Mouse (Mus musculus): Measurements from ENCODE around the gene Slc35f2. TPM values are rescaled to one million over a fixed set of nuclear protein-coding genes. Genes with fewer than 3 reads are reported as not detected.

Gene Slc35f2
- polyA plus RNA-seq, 1 experiment: 13.9 TPM

- Histone ChIP-seq H3K4me3 (ENCODE audit: control insufficient read depth, low read depth, low read length) (no peak overlapping the region), H3K36me3 (ENCODE audit: control insufficient read depth, insufficient read depth, low read length) (no peaks in the 10 kb centered on the region), H3K27ac (ENCODE audit: control insufficient read depth, insufficient read depth, low read depth, low read length) (no peak overlapping the region), H3K27me3 (ENCODE audit: control insufficient read depth, insufficient read depth, low read length) (no peaks in the 10 kb centered on the region), H3K4me1 (ENCODE audit: control insufficient read depth, insufficient read depth, low read length) (no peaks in the 10 kb centered on the region)
- TF ChIP-seq POLR2A (IDR thresholded peaks at IDR 0.05; ENCODE audit: control insufficient read depth, low read depth, low read length): no peak
- no peak for TF ChIP-seq CTCF (IDR thresholded peaks at IDR 0.05; ENCODE audit: control insufficient read depth, insufficient read depth, insufficient replicate concordance, low read depth, low read length)
These were observed 24.0 kb downstream of the Slc35f2 start for GRCm38 (mm10) chr9:53795351-53795750.

GRCm38 (mm10) chr9:53796386-53796785 lies 25.0 kb downstream of the Slc35f2 start:
- Histone ChIP-seq H3K27me3 (ENCODE audit: control insufficient read depth, insufficient read depth, low read length) (no peaks in the 10 kb centered on the region), H3K4me1 (ENCODE audit: control insufficient read depth, insufficient read depth, low read length) (no peaks in the 10 kb centered on the region), H3K36me3 (ENCODE audit: control insufficient read depth, insufficient read depth, low read length) (no peaks in the 10 kb centered on the region), H3K27ac (ENCODE audit: control insufficient read depth, insufficient read depth, low read depth, low read length) (no peak overlapping the region), H3K4me3 (ENCODE audit: control insufficient read depth, low read depth, low read length) (no peak overlapping the region)
- TF ChIP-seq POLR2A (IDR thresholded peaks at IDR 0.05; ENCODE audit: control insufficient read depth, low read depth, low read length) (no peak), CTCF (IDR thresholded peaks at IDR 0.05; ENCODE audit: control insufficient read depth, insufficient read depth, insufficient replicate concordance, low read depth, low read length) (no peak)

- no peaks in the 10 kb centered on the region for H3K36me3 ChIP-seq (ENCODE audit: control insufficient read depth, insufficient read depth, low read length)
- no peak overlapping the region for H3K27ac ChIP-seq (ENCODE audit: control insufficient read depth, insufficient read depth, low read depth, low read length)
- H3K4me1 ChIP-seq (ENCODE audit: control insufficient read depth, insufficient read depth, low read length): no peaks in the 10 kb centered on the region
- TF ChIP-seq CTCF (IDR thresholded peaks at IDR 0.05; ENCODE audit: control insufficient read depth, insufficient read depth, insufficient replicate concordance, low read depth, low read length) (no peak), POLR2A (IDR thresholded peaks at IDR 0.05; ENCODE audit: control insufficient read depth, low read depth, low read length) (no peak)
- H3K4me3 ChIP-seq (ENCODE audit: control insufficient read depth, low read depth, low read length): no peak overlapping the region
- H3K27me3 ChIP-seq (ENCODE audit: control insufficient read depth, insufficient read depth, low read length): no peaks in the 10 kb centered on the region
These were observed 25.8 kb downstream of the Slc35f2 start for GRCm38 (mm10) chr9:53797141-53797540.

- H3K4me3 ChIP-seq (ENCODE audit: control insufficient read depth, low read depth, low read length): no peak overlapping the region
- no peaks in the 10 kb centered on the region for H3K36me3 ChIP-seq (ENCODE audit: control insufficient read depth, insufficient read depth, low read length)
- no peaks in the 10 kb centered on the region for H3K27me3 ChIP-seq (ENCODE audit: control insufficient read depth, insufficient read depth, low read length)
- no peaks in the 10 kb centered on the region for H3K4me1 ChIP-seq (ENCODE audit: control insufficient read depth, insufficient read depth, low read length)
- TF ChIP-seq CTCF (IDR thresholded peaks at IDR 0.05; ENCODE audit: control insufficient read depth, insufficient read depth, insufficient replicate concordance, low read depth, low read length) (no peak), POLR2A (IDR thresholded peaks at IDR 0.05; ENCODE audit: control insufficient read depth, low read depth, low read length) (no peak)
- no peak overlapping the region for H3K27ac ChIP-seq (ENCODE audit: control insufficient read depth, insufficient read depth, low read depth, low read length)
These were observed 31.6 kb downstream of the Slc35f2 start for GRCm38 (mm10) chr9:53802921-53803320.

- Histone ChIP-seq H3K36me3 (ENCODE audit: control insufficient read depth, insufficient read depth, low read length) (no peaks in the 10 kb centered on the region), H3K4me3 (ENCODE audit: control insufficient read depth, low read depth, low read length) (no peak overlapping the region), H3K4me1 (ENCODE audit: control insufficient read depth, insufficient read depth, low read length) (no peaks in the 10 kb centered on the region), H3K27me3 (ENCODE audit: control insufficient read depth, insufficient read depth, low read length) (no peaks in the 10 kb centered on the region), H3K27ac (ENCODE audit: control insufficient read depth, insufficient read depth, low read depth, low read length) (no peak overlapping the region)
- TF ChIP-seq CTCF (IDR thresholded peaks at IDR 0.05; ENCODE audit: control insufficient read depth, insufficient read depth, insufficient replicate concordance, low read depth, low read length): no peak
- no peak for TF ChIP-seq POLR2A (IDR thresholded peaks at IDR 0.05; ENCODE audit: control insufficient read depth, low read depth, low read length)
These were observed 35.3 kb downstream of the Slc35f2 start for GRCm38 (mm10) chr9:53806496-53807086.

GRCm38 (mm10) chr9:53813418-53813817 lies 42.1 kb downstream of the Slc35f2 start:
- Histone ChIP-seq H3K4me3 (ENCODE audit: control insufficient read depth, low read depth, low read length) (no peak overlapping the region), H3K4me1 (ENCODE audit: control insufficient read depth, insufficient read depth, low read length) (no peaks in the 10 kb centered on the region), H3K27me3 (ENCODE audit: control insufficient read depth, insufficient read depth, low read length) (no peaks in the 10 kb centered on the region), H3K27ac (ENCODE audit: control insufficient read depth, insufficient read depth, low read depth, low read length) (no peak overlapping the region), H3K36me3 (ENCODE audit: control insufficient read depth, insufficient read depth, low read length) (no peaks in the 10 kb centered on the region)
- TF ChIP-seq CTCF (IDR thresholded peaks at IDR 0.05; ENCODE audit: control insufficient read depth, insufficient read depth, insufficient replicate concordance, low read depth, low read length) (no peak), POLR2A (IDR thresholded peaks at IDR 0.05; ENCODE audit: control insufficient read depth, low read depth, low read length) (no peak)

DNA sequence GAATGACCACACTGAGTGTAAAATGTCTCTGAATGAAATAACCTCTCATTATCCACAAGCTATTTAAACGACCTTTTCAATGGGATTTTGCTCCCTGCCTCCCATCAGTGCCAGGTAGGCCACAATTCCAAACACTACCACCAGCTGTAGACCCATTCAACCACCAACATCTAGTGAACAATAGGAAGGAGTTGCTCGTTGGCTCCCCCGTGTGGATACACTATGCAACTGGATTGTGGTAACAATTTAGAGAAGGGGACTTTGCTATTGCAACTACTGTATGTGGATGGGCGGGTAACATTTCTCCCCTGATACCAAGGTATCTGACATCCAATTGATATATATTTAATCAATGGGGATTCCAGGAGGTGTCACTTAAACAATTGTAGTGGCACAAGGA lies 47.4 kb downstream of the Slc35f2 start:
- no peak overlapping the region for H3K27ac ChIP-seq (ENCODE audit: control insufficient read depth, insufficient read depth, low read depth, low read length)
- H3K27me3 ChIP-seq (ENCODE audit: control insufficient read depth, insufficient read depth, low read length): no peaks in the 10 kb centered on the region
- no peak overlapping the region for H3K4me3 ChIP-seq (ENCODE audit: control insufficient read depth, low read depth, low read length)
- no peaks in the 10 kb centered on the region for H3K36me3 ChIP-seq (ENCODE audit: control insufficient read depth, insufficient read depth, low read length)
- TF ChIP-seq POLR2A (IDR thresholded peaks at IDR 0.05; ENCODE audit: control insufficient read depth, low read depth, low read length) (no peak), CTCF (IDR thresholded peaks at IDR 0.05; ENCODE audit: control insufficient read depth, insufficient read depth, insufficient replicate concordance, low read depth, low read length) (no peak)
- H3K4me1 ChIP-seq (ENCODE audit: control insufficient read depth, insufficient read depth, low read length): no peaks in the 10 kb centered on the region

Measured in testis, adult 2 months (tissue).